Mouse (Mus musculus) liver, embryonic 11.5 days (tissue): ENCODE results near the gene Utp18. TPM values are rescaled to one million over a fixed set of nuclear protein-coding genes. Genes with fewer than 3 reads are reported as not detected.

Experiments used
- ATAC-seq: fragments of 200-750 bp; cut with Nextera tagmentation; replicated peaks from 2 replicates; pipeline ENCODE4 v1.8.0; 2017; ENCODE audit warnings: moderate number of reproducible peaks, mild to moderate bottlenecking, moderate TSS enrichment, moderate library complexity; ENCODE audit not compliant: low FRiP score
- DNase-seq: peaks from one replicate; pipeline ENCODE4 v3.0.0-alpha.2; 2017; ENCODE audit warnings: low spot score
- H3K27ac ChIP-seq: fragments of 300-500 bp; sonication (generic); 2 replicates; pipeline ENCODE4 v1.5.1; 2014; ENCODE audit warnings: mild to moderate bottlenecking, low read depth, low read length, control low read depth
- H3K27me3 ChIP-seq: fragments of 300-500 bp; sonication (generic); replicated peaks from 2 replicates; pipeline ENCODE4 v1.6.1; 2014; ENCODE audit warnings: low read length, mixed read lengths; ENCODE audit not compliant: control insufficient read depth, insufficient read depth
- H3K36me3 ChIP-seq: fragments of 300-500 bp; sonication (generic); 2 replicates; pipeline ENCODE4 v1.6.1; 2014; ENCODE audit warnings: mild to moderate bottlenecking, low read length, moderate library complexity, mixed read lengths; ENCODE audit not compliant: control insufficient read depth, insufficient read depth
- H3K4me1 ChIP-seq: fragments of 300-500 bp; sonication (generic); replicated peaks from 2 replicates; pipeline ENCODE4 v1.6.1; 2014; ENCODE audit warnings: low read length, mixed read lengths; ENCODE audit not compliant: control insufficient read depth, insufficient read depth
- H3K4me2 ChIP-seq: fragments of 300-500 bp; sonication (generic); 2 replicates; pipeline ENCODE4 v1.6.1; 2014; ENCODE audit warnings: mild to moderate bottlenecking, control low read depth, moderate library complexity
- H3K4me3 ChIP-seq: fragments of 300-500 bp; sonication (generic); 2 replicates; pipeline ENCODE4 v1.5.1; 2014; ENCODE audit warnings: low read depth, low read length, control low read depth
- H3K9ac ChIP-seq: fragments of 300-500 bp; sonication (generic); 2 replicates; pipeline ENCODE4 v1.6.1; 2014; ENCODE audit warnings: low read depth, low read length, control low read depth
- H3K9me3 ChIP-seq: fragments of 300-500 bp; sonication (generic); 2 replicates; pipeline ENCODE4 v1.6.1; 2016; ENCODE audit warnings: low read length, inconsistent platforms, mixed read lengths; ENCODE audit not compliant: control insufficient read depth
- WGBS: fragments of 180-500 bp; shearing (Covaris S2); extraction: QIAGEN DNeasy Blood & Tissue Kit; methylation state at CpG from one replicate; pipeline ENCODE4 v1.1.7; 2014; 5-methylcytosine and 5-hydroxymethylcytosine counted together
- polyA plus RNA-seq: library from polyadenylated mRNA; unstranded; fragments of >200 nt; fragmentation: Nextera tagmentation; extraction: Ambion mirVana; gene quantifications from 2 replicates; pipeline ENCODE4 v1.2.1, GENCODE M21; 2014

The Utp18 gene
- polyA plus RNA-seq, 1 experiment from 2014 or later, result 42.7 TPM

- peak overlapping the region; percentile 81 for H3K9ac ChIP-seq
- H3K9me3 ChIP-seq, result no peaks in the 10 kb centered on the region
- peak overlapping the region; percentile 83 for H3K4me3 ChIP-seq
- DNase-seq (peak; percentile 68), ATAC-seq (peak; percentile 0; the same call in 1 of the 2 replicates)
- under 1% methylated on average over 31 of the region's 34 CpGs for WGBS
- peaks cover under 1% of the 10 kb centered on the region; the same call in 1 of the 2 replicates for H3K36me3 ChIP-seq
- peak overlapping the region; percentile 76 for H3K4me2 ChIP-seq
- H3K27me3 ChIP-seq, result no peaks in the 10 kb centered on the region
- H3K27ac ChIP-seq, result peak overlapping the region; percentile 94
- peaks cover 20% of the 10 kb centered on the region for H3K4me1 ChIP-seq
Measured at GRCm38 (mm10) chr11:93886411-93887079, 979 bp upstream of the Utp18 start.

GRCm38 (mm10) chr11:93884901-93885571 is 530 bp downstream of the Utp18 start:
- Histone ChIP-seq H3K9ac (peak overlapping the region; percentile 81), H3K36me3 (peaks cover 4% of the 10 kb centered on the region; the same call in 1 of the 2 replicates), H3K4me3 (peak overlapping the region; percentile 83), H3K9me3 (no peaks in the 10 kb centered on the region), H3K4me2 (peak overlapping the region; percentile 76), H3K27ac (peak overlapping the region; percentile 94), H3K4me1 (peaks cover 20% of the 10 kb centered on the region), H3K27me3 (no peaks in the 10 kb centered on the region)
- DNase-seq, result peak; percentile 81
- under 1% methylated on average over 81 of the region's 81 CpGs for WGBS
- ATAC-seq, result peak; percentile 76

DNA sequence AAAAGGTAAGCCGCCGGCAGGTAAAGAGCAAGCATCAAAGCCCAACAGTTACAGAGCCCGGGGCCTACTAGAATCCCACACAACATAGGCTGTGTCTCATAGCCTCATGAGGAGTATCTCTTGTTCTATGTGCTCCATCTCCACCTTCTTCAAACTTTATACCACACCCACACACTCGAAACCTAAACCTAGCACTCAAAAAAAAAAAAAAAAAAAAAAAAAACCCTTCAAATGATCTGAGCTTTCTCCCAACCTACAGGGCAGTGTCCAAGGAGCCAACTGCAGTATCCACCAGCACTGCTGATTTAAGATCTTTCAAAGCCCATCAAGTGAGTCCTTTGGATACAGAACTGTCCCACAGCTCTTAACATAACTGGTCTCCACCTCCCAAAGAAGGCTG is 1.5 kb downstream of the Utp18 start:
- ATAC-seq, result no peak
- Histone ChIP-seq H3K27ac (no peak overlapping the region), H3K9me3 (no peaks in the 10 kb centered on the region), H3K36me3 (peaks cover 12% of the 10 kb centered on the region; the same call in 1 of the 2 replicates), H3K27me3 (no peaks in the 10 kb centered on the region), H3K9ac (peak overlapping the region; percentile 81; the same call in 1 of the 2 replicates), H3K4me2 (peak overlapping the region; percentile 76), H3K4me1 (peaks cover 20% of the 10 kb centered on the region), H3K4me3 (peak overlapping the region; percentile 83)
- 88% methylated on average over 4 of the region's 4 CpGs for WGBS
- no peak for DNase-seq

DNA sequence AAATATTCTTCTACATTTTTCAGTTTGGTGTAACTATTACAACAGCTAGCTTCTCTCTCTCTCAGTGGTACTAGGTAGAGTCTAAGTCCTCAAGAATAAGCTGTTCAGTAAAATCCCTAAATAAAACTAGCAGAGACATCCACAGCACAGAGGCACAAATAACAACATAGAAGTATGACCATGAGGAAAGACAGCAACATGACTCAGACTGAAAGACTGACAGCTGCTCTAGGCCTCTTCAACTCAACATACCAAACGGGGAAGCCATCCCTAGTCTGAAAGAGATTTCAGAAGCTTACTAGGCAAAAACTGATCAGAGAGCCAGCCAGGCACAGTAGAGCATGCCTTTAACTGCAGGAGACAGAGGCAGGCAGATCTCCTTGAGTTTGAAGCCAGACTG is 22.9 kb downstream of the Utp18 start:
- Histone ChIP-seq H3K4me2 (no peak overlapping the region), H3K27ac (no peak overlapping the region), H3K4me1 (no peaks in the 10 kb centered on the region), H3K36me3 (peaks cover 26% of the 10 kb centered on the region), H3K9ac (no peak overlapping the region), H3K9me3 (no peaks in the 10 kb centered on the region), H3K27me3 (no peaks in the 10 kb centered on the region), H3K4me3 (no peak overlapping the region)
- 80% methylated on average over 1 of the region's 1 CpGs for WGBS
- ATAC-seq (no peak), DNase-seq (no peak)

- H3K36me3 ChIP-seq, result peaks cover 23% of the 10 kb centered on the region
Measured at GRCm38 (mm10) chr11:93862045-93862623, 23.4 kb downstream of the Utp18 start.

DNA sequence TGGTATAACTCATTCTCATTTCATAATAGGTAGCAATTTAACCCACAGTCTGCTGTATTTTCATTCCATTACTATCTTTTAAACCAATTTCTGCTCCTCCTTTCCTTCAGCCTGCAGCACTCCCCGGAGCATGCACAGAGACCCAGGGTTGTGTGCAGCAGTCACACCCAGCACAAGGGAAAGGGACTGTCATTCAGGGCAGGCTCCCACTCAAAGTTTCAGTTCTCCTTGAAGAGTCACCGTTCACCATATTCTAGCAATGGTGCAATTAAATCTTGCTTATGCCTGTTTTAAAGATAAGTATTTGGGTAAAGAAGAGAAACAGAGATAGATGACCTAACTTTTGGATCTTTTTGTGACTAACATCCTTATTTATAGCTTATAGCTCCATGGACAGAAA is 24.4 kb downstream of the Utp18 start:
- Histone ChIP-seq H3K9ac (no peak overlapping the region), H3K36me3 (peaks cover 14% of the 10 kb centered on the region), H3K9me3 (no peaks in the 10 kb centered on the region), H3K4me1 (no peaks in the 10 kb centered on the region), H3K4me3 (no peak overlapping the region), H3K27me3 (no peaks in the 10 kb centered on the region), H3K27ac (no peak overlapping the region), H3K4me2 (no peak overlapping the region)
- no peak for DNase-seq
- WGBS, result 81% methylated on average over 2 of the region's 2 CpGs
- ATAC-seq, result no peak

More at GRCm38 (mm10) chr11:93862045-93862623, 23.4 kb downstream of the Utp18 start:
- no peaks in the 10 kb centered on the region for H3K9me3 ChIP-seq
- ATAC-seq, result no peak
- H3K4me2 ChIP-seq, result no peak overlapping the region
- H3K9ac ChIP-seq, result no peak overlapping the region
- H3K27me3 ChIP-seq, result no peaks in the 10 kb centered on the region
- no peak overlapping the region for H3K4me3 ChIP-seq
- no peaks in the 10 kb centered on the region for H3K4me1 ChIP-seq
- DNase-seq, result no peak
- 91% methylated on average over 4 of the region's 4 CpGs for WGBS
- no peak overlapping the region for H3K27ac ChIP-seq

GRCm38 (mm10) chr11:93860540-93861172 is 24.9 kb downstream of the Utp18 start:
- Histone ChIP-seq H3K9me3 (no peaks in the 10 kb centered on the region), H3K9ac (no peak overlapping the region), H3K27ac (no peak overlapping the region), H3K4me1 (no peaks in the 10 kb centered on the region), H3K27me3 (no peaks in the 10 kb centered on the region), H3K4me2 (no peak overlapping the region), H3K4me3 (no peak overlapping the region), H3K36me3 (peaks cover 10% of the 10 kb centered on the region)
- 98% methylated on average over 1 of the region's 1 CpGs for WGBS
- ATAC-seq (no peak), DNase-seq (no peak)

- ATAC-seq, result no peak
- Histone ChIP-seq H3K4me1 (no peaks in the 10 kb centered on the region), H3K4me2 (no peak overlapping the region), H3K9ac (no peak overlapping the region), H3K27ac (no peak overlapping the region), H3K4me3 (no peak overlapping the region), H3K27me3 (no peaks in the 10 kb centered on the region), H3K9me3 (no peaks in the 10 kb centered on the region), H3K36me3 (peaks cover 2% of the 10 kb centered on the region; the same call in 1 of the 2 replicates)
- WGBS, result 6% methylated on average over 6 of the region's 6 CpGs
- peak; percentile 61 for DNase-seq
Measured at GRCm38 (mm10) chr11:93856284-93856955, 29.1 kb downstream of the Utp18 start.
